Mouse (Mus musculus): ENCODE measurements at regions not wholly inside any gene's neighbourhood (a gene's known extent, or its start where the extent isn't known, plus 50 kb on each side); places are given as distances from the start of the nearest gene placed in this dataset.

- no peak overlapping the region for H3K9ac ChIP-seq
- no peak for ATAC-seq
- H3K4me3 ChIP-seq = no peak overlapping the region
- WGBS (ENCODE audit: insufficient replicate concordance) = 82% methylated on average over 5 of the region's 5 CpGs
- no peak overlapping the region for H3K4me2 ChIP-seq
- H3K36me3 ChIP-seq = no peaks in the 10 kb centered on the region
- H3K27ac ChIP-seq = no peak overlapping the region
- H3K9me3 ChIP-seq (replicated peaks) = no peaks in the 10 kb centered on the region
- 0 out of 2 replicates have a peak, but pooled peaks cover 5% of the 10 kb centered on the region for H3K27me3 ChIP-seq (replicated peaks)
- no peaks in the 10 kb centered on the region for H3K4me1 ChIP-seq
Observed at GRCm38 (mm10) chr6:51641965-51642364, 118.3 kb downstream of the Snx10 start.

- Histone ChIP-seq H3K27me3 (replicated peaks) (no peaks in the 10 kb centered on the region; the same call in 1 of the 2 replicates), H3K9me3 (replicated peaks) (no peaks in the 10 kb centered on the region), H3K9ac (no peak overlapping the region), H3K36me3 (no peaks in the 10 kb centered on the region), H3K4me2 (no peak overlapping the region), H3K4me1 (no peaks in the 10 kb centered on the region), H3K27ac (no peak overlapping the region), H3K4me3 (no peak overlapping the region)
- WGBS (ENCODE audit: insufficient replicate concordance) = 83% methylated on average over 7 of the region's 7 CpGs
- ATAC-seq = no peak
Observed at GRCm38 (mm10) chr6:51648813-51649212, 125.1 kb downstream of the Snx10 start.

GRCm38 (mm10) chr6:51653753-51654152 lies 130.1 kb downstream of the Snx10 start:
- H3K36me3 ChIP-seq = no peaks in the 10 kb centered on the region
- H3K9ac ChIP-seq = no peak overlapping the region
- WGBS (ENCODE audit: insufficient replicate concordance) = 72% methylated on average over 8 of the region's 8 CpGs
- peak; percentile 58 for ATAC-seq
- H3K27me3 ChIP-seq (replicated peaks) = no peaks in the 10 kb centered on the region; the same call in 1 of the 2 replicates
- H3K4me2 ChIP-seq = no peak overlapping the region
- H3K4me3 ChIP-seq = no peak overlapping the region
- H3K27ac ChIP-seq = no peak overlapping the region
- H3K4me1 ChIP-seq = no peaks in the 10 kb centered on the region
- no peaks in the 10 kb centered on the region for H3K9me3 ChIP-seq (replicated peaks)

GRCm38 (mm10) chr6:51654991-51655390 lies 131.3 kb downstream of the Snx10 start:
- H3K36me3 ChIP-seq = no peaks in the 10 kb centered on the region
- H3K4me2 ChIP-seq = no peak overlapping the region
- no peak overlapping the region for H3K4me3 ChIP-seq
- H3K27ac ChIP-seq = no peak overlapping the region
- H3K9ac ChIP-seq = no peak overlapping the region
- no peak for ATAC-seq
- H3K9me3 ChIP-seq (replicated peaks) = no peaks in the 10 kb centered on the region
- no peaks in the 10 kb centered on the region for H3K4me1 ChIP-seq
- no peaks in the 10 kb centered on the region for H3K27me3 ChIP-seq (replicated peaks)
- 74% methylated on average over 3 of the region's 4 CpGs for WGBS (ENCODE audit: insufficient replicate concordance)

- H3K27me3 ChIP-seq (replicated peaks) = no peaks in the 10 kb centered on the region
- no peak overlapping the region for H3K9ac ChIP-seq
- no peak overlapping the region for H3K27ac ChIP-seq
- no peaks in the 10 kb centered on the region for H3K4me1 ChIP-seq
- H3K36me3 ChIP-seq = no peaks in the 10 kb centered on the region
- WGBS (ENCODE audit: insufficient replicate concordance) = 79% methylated on average over 7 of the region's 7 CpGs
- no peak for ATAC-seq
- no peaks in the 10 kb centered on the region for H3K9me3 ChIP-seq (replicated peaks)
- H3K4me2 ChIP-seq = no peak overlapping the region
- H3K4me3 ChIP-seq = no peak overlapping the region
Observed at GRCm38 (mm10) chr6:51656078-51656477, 132.4 kb downstream of the Snx10 start.

GRCm38 (mm10) chr6:51656883-51657640 lies 133.4 kb downstream of the Snx10 start:
- no peak for ATAC-seq
- WGBS (ENCODE audit: insufficient replicate concordance) = 74% methylated on average over 12 of the region's 12 CpGs
- H3K4me3 ChIP-seq = no peak overlapping the region

GRCm38 (mm10) chr6:51658360-51658759 lies 134.7 kb downstream of the Snx10 start:
- H3K9ac ChIP-seq = no peak overlapping the region
- no peak overlapping the region for H3K4me2 ChIP-seq
- no peaks in the 10 kb centered on the region for H3K27me3 ChIP-seq (replicated peaks)
- 65% methylated on average over 8 of the region's 8 CpGs for WGBS (ENCODE audit: insufficient replicate concordance)
- no peaks in the 10 kb centered on the region for H3K9me3 ChIP-seq (replicated peaks)
- H3K27ac ChIP-seq = no peak overlapping the region
- no peaks in the 10 kb centered on the region for H3K4me1 ChIP-seq
- ATAC-seq = no peak
- H3K4me3 ChIP-seq = no peak overlapping the region
- no peaks in the 10 kb centered on the region for H3K36me3 ChIP-seq

More at GRCm38 (mm10) chr6:51656883-51657640, 133.4 kb downstream of the Snx10 start:
- no peak overlapping the region for H3K4me2 ChIP-seq
- H3K27me3 ChIP-seq (replicated peaks) = no peaks in the 10 kb centered on the region
- H3K9ac ChIP-seq = no peak overlapping the region
- no peaks in the 10 kb centered on the region for H3K9me3 ChIP-seq (replicated peaks)
- no peaks in the 10 kb centered on the region for H3K36me3 ChIP-seq
- no peaks in the 10 kb centered on the region for H3K4me1 ChIP-seq
- H3K27ac ChIP-seq = no peak overlapping the region

GRCm38 (mm10) chr6:51663178-51663577 lies 139.5 kb downstream of the Snx10 start:
- 71% methylated on average over 3 of the region's 3 CpGs for WGBS (ENCODE audit: insufficient replicate concordance)
- Histone ChIP-seq H3K9me3 (replicated peaks) (peaks cover 8% of the 10 kb centered on the region; the same call in 1 of the 2 replicates), H3K27ac (no peak overlapping the region), H3K4me2 (no peak overlapping the region), H3K4me1 (no peaks in the 10 kb centered on the region), H3K27me3 (replicated peaks) (no peaks in the 10 kb centered on the region), H3K9ac (no peak overlapping the region), H3K36me3 (no peaks in the 10 kb centered on the region), H3K4me3 (no peak overlapping the region)
- ATAC-seq = no peak

- no peak overlapping the region for H3K9ac ChIP-seq
- H3K4me3 ChIP-seq = no peak overlapping the region
- peaks cover 8% of the 10 kb centered on the region; the same call in 1 of the 2 replicates for H3K9me3 ChIP-seq (replicated peaks)
- no peaks in the 10 kb centered on the region for H3K4me1 ChIP-seq
- no peaks in the 10 kb centered on the region for H3K36me3 ChIP-seq
- H3K27ac ChIP-seq = no peak overlapping the region
- WGBS (ENCODE audit: insufficient replicate concordance) = 81% methylated on average over 5 of the region's 5 CpGs
- H3K4me2 ChIP-seq = no peak overlapping the region
- no peak for ATAC-seq
- H3K27me3 ChIP-seq (replicated peaks) = no peaks in the 10 kb centered on the region
Observed at GRCm38 (mm10) chr6:51664049-51664448, 140.3 kb downstream of the Snx10 start.

- ATAC-seq = no peak
- Histone ChIP-seq H3K27me3 (replicated peaks) (no peaks in the 10 kb centered on the region), H3K4me3 (no peak overlapping the region), H3K9ac (no peak overlapping the region), H3K4me1 (no peaks in the 10 kb centered on the region), H3K4me2 (no peak overlapping the region), H3K27ac (no peak overlapping the region), H3K9me3 (replicated peaks) (peaks cover 8% of the 10 kb centered on the region; the same call in 1 of the 2 replicates), H3K36me3 (no peaks in the 10 kb centered on the region)
- WGBS (ENCODE audit: insufficient replicate concordance) = 53% methylated on average over 3 of the region's 3 CpGs
Observed at GRCm38 (mm10) chr6:51667022-51667421, 143.3 kb downstream of the Snx10 start.

GRCm38 (mm10) chr6:51675342-51675945 lies 151.7 kb downstream of the Snx10 start:
- H3K4me1 ChIP-seq = no peaks in the 10 kb centered on the region
- ATAC-seq = no peak
- no peak overlapping the region for H3K9ac ChIP-seq
- H3K4me3 ChIP-seq = no peak overlapping the region
- H3K4me2 ChIP-seq = no peak overlapping the region
- no peaks in the 10 kb centered on the region for H3K36me3 ChIP-seq
- no peaks in the 10 kb centered on the region for H3K27me3 ChIP-seq (replicated peaks)
- 82% methylated on average over 13 of the region's 13 CpGs for WGBS (ENCODE audit: insufficient replicate concordance)
- H3K27ac ChIP-seq = no peak overlapping the region
- no peaks in the 10 kb centered on the region for H3K9me3 ChIP-seq (replicated peaks)

GRCm38 (mm10) chr6:51677162-51677996 lies 153.7 kb downstream of the Snx10 start:
- no peaks in the 10 kb centered on the region for H3K9me3 ChIP-seq (replicated peaks)
- H3K9ac ChIP-seq = no peak overlapping the region
- H3K27me3 ChIP-seq (replicated peaks) = no peaks in the 10 kb centered on the region
- no peaks in the 10 kb centered on the region for H3K4me1 ChIP-seq
- no peak overlapping the region for H3K4me2 ChIP-seq
- 65% methylated on average over 12 of the region's 12 CpGs for WGBS (ENCODE audit: insufficient replicate concordance)
- no peaks in the 10 kb centered on the region for H3K36me3 ChIP-seq
- H3K27ac ChIP-seq = no peak overlapping the region
- no peak for ATAC-seq
- H3K4me3 ChIP-seq = no peak overlapping the region
